Mouse (Mus musculus): ENCODE data around the gene Nrxn1. TPM values are rescaled to one million over a fixed set of nuclear protein-coding genes. Genes with fewer than 3 reads are reported as not detected.
A peak's percentile ranks its signal among the peaks of the same experiment; 100 is the strongest.

Nrxn1 gene
- polyA plus RNA-seq, 1 experiment from 2014 or later: 222 TPM

DNA sequence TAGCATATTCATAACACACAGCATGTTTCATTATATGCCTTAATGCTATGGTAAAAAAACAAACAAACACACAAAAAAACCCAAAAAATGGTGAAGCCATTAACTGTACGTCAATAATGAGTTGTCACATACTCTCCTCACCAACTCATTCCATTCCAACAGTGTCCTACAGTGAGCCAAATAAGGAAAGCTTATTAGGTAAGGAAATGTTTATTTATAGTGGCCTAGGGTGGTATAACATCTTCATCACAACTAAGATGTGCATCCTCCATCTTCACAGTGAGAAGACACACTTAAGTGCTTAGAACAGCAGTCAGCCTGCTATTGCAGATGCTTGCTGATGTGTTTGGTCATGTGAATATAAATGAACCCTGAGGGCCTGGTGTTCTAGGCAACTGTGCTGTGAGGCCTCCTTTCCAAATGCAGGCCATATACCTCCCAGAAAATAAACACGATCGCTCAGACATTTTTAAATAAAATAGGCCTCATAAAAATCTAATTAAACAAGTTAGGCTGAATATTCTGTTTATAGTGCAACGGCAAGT is 454.6 kb downstream of the Nrxn1 start:
- no peak overlapping the region for H3K27ac ChIP-seq (ENCODE audit: low read length)
- no peak overlapping the region for H3K9ac ChIP-seq (ENCODE audit: low read depth, low read length)
- H3K9me3 ChIP-seq (replicated peaks; ENCODE audit: control insufficient read depth, low read length, poor library complexity, severe bottlenecking): no peaks in the 10 kb centered on the region
- WGBS: 90% methylated on average over 4 of the region's 4 CpGs
- no peaks in the 10 kb centered on the region for H3K4me1 ChIP-seq (ENCODE audit: control insufficient read depth, insufficient read depth, low read length)
- H3K4me3 ChIP-seq (ENCODE audit: low read depth, low read length): no peak overlapping the region
- H3K36me3 ChIP-seq (ENCODE audit: control insufficient read depth, insufficient read depth, low read length): 0 out of 2 replicates have a peak, but pooled peaks cover 2% of the 10 kb centered on the region
- no peak; the same call in 1 of the 2 replicates for ATAC-seq
- no peaks in the 10 kb centered on the region for H3K27me3 ChIP-seq (ENCODE audit: control insufficient read depth, insufficient read depth, low read depth, low read length)
- no peak overlapping the region for H3K4me2 ChIP-seq (ENCODE audit: low read length)

DNA sequence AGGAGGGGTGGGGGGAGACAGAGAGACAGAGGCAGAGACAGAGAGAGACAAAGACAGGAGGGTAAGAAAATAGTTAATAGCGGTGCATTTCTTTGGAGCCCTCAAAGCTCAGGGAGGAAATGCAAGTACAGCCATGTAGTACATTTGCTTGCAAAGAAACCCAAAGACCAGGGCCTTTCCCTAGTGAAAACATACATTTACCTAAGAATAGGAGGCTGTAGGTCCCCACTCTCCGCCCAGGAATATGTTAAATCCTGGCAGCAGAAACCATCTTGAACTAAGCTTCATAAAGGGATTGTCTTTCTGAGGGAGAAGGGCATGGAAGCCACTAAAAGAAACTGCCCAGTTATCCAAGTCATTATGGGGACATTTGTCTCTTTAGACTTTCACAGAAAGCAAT is 461.5 kb downstream of the Nrxn1 start:
- H3K4me1 ChIP-seq (ENCODE audit: control insufficient read depth, insufficient read depth, low read length): 0 out of 2 replicates have a peak, but pooled peaks cover 2% of the 10 kb centered on the region
- WGBS: 57% methylated on average over 2 of the region's 2 CpGs
- no peaks in the 10 kb centered on the region for H3K36me3 ChIP-seq (ENCODE audit: control insufficient read depth, insufficient read depth, low read length)
- no peak overlapping the region for H3K27ac ChIP-seq (ENCODE audit: low read length)
- no peaks in the 10 kb centered on the region for H3K9me3 ChIP-seq (replicated peaks; ENCODE audit: control insufficient read depth, low read length, poor library complexity, severe bottlenecking)
- H3K27me3 ChIP-seq (ENCODE audit: control insufficient read depth, insufficient read depth, low read depth, low read length): no peaks in the 10 kb centered on the region
- no peak overlapping the region for H3K4me2 ChIP-seq (ENCODE audit: low read length)
- no peak overlapping the region for H3K4me3 ChIP-seq (ENCODE audit: low read depth, low read length)
- H3K9ac ChIP-seq (ENCODE audit: low read depth, low read length): no peak overlapping the region
- no peak for ATAC-seq

DNA sequence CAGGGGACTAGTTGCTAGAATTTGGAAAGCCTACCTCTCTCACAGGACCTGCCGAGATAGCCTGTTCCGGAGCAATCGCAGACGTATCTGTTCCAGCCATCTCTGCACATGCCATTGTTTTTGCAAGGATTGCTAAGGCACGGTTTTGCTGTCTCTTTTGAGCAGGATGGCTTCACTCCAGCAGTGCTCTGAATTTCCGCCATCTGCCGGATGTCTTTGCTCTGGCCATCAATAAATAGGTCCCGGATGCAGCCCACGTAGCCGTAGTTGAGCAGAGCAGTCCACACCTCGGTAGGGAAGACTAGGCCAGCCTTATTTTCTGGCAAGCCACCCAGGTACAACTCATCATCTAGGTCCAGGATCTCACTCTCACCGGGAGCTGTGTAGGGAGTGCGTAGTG is 463.0 kb downstream of the Nrxn1 start:
- Histone ChIP-seq H3K27ac (ENCODE audit: low read length) (no peak overlapping the region), H3K36me3 (ENCODE audit: control insufficient read depth, insufficient read depth, low read length) (no peaks in the 10 kb centered on the region)

GRCm38 (mm10) chr17:90628469-90628868 is 464.4 kb downstream of the Nrxn1 start:
- H3K9ac ChIP-seq (ENCODE audit: low read depth, low read length): no peak overlapping the region
- H3K27ac ChIP-seq (ENCODE audit: low read length): no peak overlapping the region
- H3K4me2 ChIP-seq (ENCODE audit: low read length): no peak overlapping the region
- H3K27me3 ChIP-seq (ENCODE audit: control insufficient read depth, insufficient read depth, low read depth, low read length): no peaks in the 10 kb centered on the region
- H3K36me3 ChIP-seq (ENCODE audit: control insufficient read depth, insufficient read depth, low read length): no peaks in the 10 kb centered on the region; the same call in 1 of the 2 replicates
- H3K4me3 ChIP-seq (ENCODE audit: low read depth, low read length): no peak overlapping the region
- no peaks in the 10 kb centered on the region for H3K9me3 ChIP-seq (replicated peaks; ENCODE audit: control insufficient read depth, low read length, poor library complexity, severe bottlenecking)
- WGBS: 11% methylated on average over 2 of the region's 2 CpGs
- peak; percentile 82 for ATAC-seq
- 0 out of 2 replicates have a peak, but pooled peaks cover 2% of the 10 kb centered on the region for H3K4me1 ChIP-seq (ENCODE audit: control insufficient read depth, insufficient read depth, low read length)

More for the DNA sequence above, 463.0 kb downstream of the Nrxn1 start:
- Histone ChIP-seq H3K4me3 (ENCODE audit: low read depth, low read length) (no peak overlapping the region), H3K9me3 (replicated peaks; ENCODE audit: control insufficient read depth, low read length, poor library complexity, severe bottlenecking) (no peaks in the 10 kb centered on the region), H3K4me2 (ENCODE audit: low read length) (no peak overlapping the region), H3K9ac (ENCODE audit: low read depth, low read length) (no peak overlapping the region; the same call in 1 of the 2 replicates), H3K4me1 (ENCODE audit: control insufficient read depth, insufficient read depth, low read length) (0 out of 2 replicates have a peak, but pooled peaks cover 2% of the 10 kb centered on the region), H3K27me3 (ENCODE audit: control insufficient read depth, insufficient read depth, low read depth, low read length) (no peaks in the 10 kb centered on the region)
- no peak for ATAC-seq
- 75% methylated on average over 13 of the region's 13 CpGs for WGBS

GRCm38 (mm10) chr17:90628004-90628403 is 464.9 kb downstream of the Nrxn1 start:
- Histone ChIP-seq H3K4me1 (ENCODE audit: control insufficient read depth, insufficient read depth, low read length) (0 out of 2 replicates have a peak, but pooled peaks cover 2% of the 10 kb centered on the region), H3K9ac (ENCODE audit: low read depth, low read length) (no peak overlapping the region), H3K27me3 (ENCODE audit: control insufficient read depth, insufficient read depth, low read depth, low read length) (no peaks in the 10 kb centered on the region), H3K9me3 (replicated peaks; ENCODE audit: control insufficient read depth, low read length, poor library complexity, severe bottlenecking) (no peaks in the 10 kb centered on the region), H3K4me3 (ENCODE audit: low read depth, low read length) (no peak overlapping the region), H3K36me3 (ENCODE audit: control insufficient read depth, insufficient read depth, low read length) (peaks cover 2% of the 10 kb centered on the region; the same call in 1 of the 2 replicates), H3K27ac (ENCODE audit: low read length) (no peak overlapping the region), H3K4me2 (ENCODE audit: low read length) (no peak overlapping the region)
- ATAC-seq: no peak
- 72% methylated on average over 3 of the region's 3 CpGs for WGBS

- H3K27ac ChIP-seq (ENCODE audit: low read length): no peak overlapping the region
- ATAC-seq: no peak
Measured at GRCm38 (mm10) chr17:90627395-90627794, 465.5 kb downstream of the Nrxn1 start.

GRCm38 (mm10) chr17:90624591-90625266 is 468.1 kb downstream of the Nrxn1 start:
- no peak overlapping the region for H3K9ac ChIP-seq (ENCODE audit: low read depth, low read length)
- H3K4me2 ChIP-seq (ENCODE audit: low read length): no peak overlapping the region
- H3K9me3 ChIP-seq (replicated peaks; ENCODE audit: control insufficient read depth, low read length, poor library complexity, severe bottlenecking): no peaks in the 10 kb centered on the region
- WGBS: 5% methylated on average over 1 of the region's 1 CpGs
- H3K27me3 ChIP-seq (ENCODE audit: control insufficient read depth, insufficient read depth, low read depth, low read length): no peaks in the 10 kb centered on the region
- no peak overlapping the region for H3K4me3 ChIP-seq (ENCODE audit: low read depth, low read length)
- H3K27ac ChIP-seq (ENCODE audit: low read length): no peak overlapping the region
- no peak for ATAC-seq
- H3K36me3 ChIP-seq (ENCODE audit: control insufficient read depth, insufficient read depth, low read length): peaks cover 2% of the 10 kb centered on the region; the same call in 1 of the 2 replicates
- no peaks in the 10 kb centered on the region for H3K4me1 ChIP-seq (ENCODE audit: control insufficient read depth, insufficient read depth, low read length)

More at GRCm38 (mm10) chr17:90627395-90627794, 465.5 kb downstream of the Nrxn1 start:
- no peak overlapping the region for H3K4me3 ChIP-seq (ENCODE audit: low read depth, low read length)
- WGBS: 77% methylated on average over 3 of the region's 3 CpGs
- 0 out of 2 replicates have a peak, but pooled peaks cover 2% of the 10 kb centered on the region for H3K4me1 ChIP-seq (ENCODE audit: control insufficient read depth, insufficient read depth, low read length)
- no peak overlapping the region for H3K4me2 ChIP-seq (ENCODE audit: low read length)
- H3K9ac ChIP-seq (ENCODE audit: low read depth, low read length): no peak overlapping the region
- H3K9me3 ChIP-seq (replicated peaks; ENCODE audit: control insufficient read depth, low read length, poor library complexity, severe bottlenecking): no peaks in the 10 kb centered on the region
- H3K27me3 ChIP-seq (ENCODE audit: control insufficient read depth, insufficient read depth, low read depth, low read length): no peaks in the 10 kb centered on the region
- peaks cover 2% of the 10 kb centered on the region; the same call in 1 of the 2 replicates for H3K36me3 ChIP-seq (ENCODE audit: control insufficient read depth, insufficient read depth, low read length)

DNA sequence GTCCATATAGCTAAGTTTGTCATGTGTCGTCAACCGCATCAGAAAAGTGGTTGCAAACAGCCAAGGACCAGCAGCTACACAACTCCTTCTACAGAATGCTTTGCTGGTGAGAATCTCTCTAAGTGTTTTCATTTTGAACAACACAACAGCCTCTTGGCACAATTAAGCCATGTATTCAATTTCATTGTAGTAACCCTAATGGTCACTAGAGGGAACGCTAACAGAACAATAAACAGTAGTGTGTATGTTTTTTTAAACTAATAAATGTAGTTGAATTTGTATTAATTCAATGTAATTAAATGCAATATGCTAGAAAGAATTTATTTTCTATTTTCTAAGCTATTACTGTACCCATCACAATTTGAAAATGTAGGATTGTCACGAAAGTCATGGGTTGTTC is 471.0 kb downstream of the Nrxn1 start:
- H3K4me3 ChIP-seq (ENCODE audit: low read depth, low read length): no peak overlapping the region
- H3K36me3 ChIP-seq (ENCODE audit: control insufficient read depth, insufficient read depth, low read length): peaks cover 2% of the 10 kb centered on the region; the same call in 1 of the 2 replicates
- 84% methylated on average over 4 of the region's 4 CpGs for WGBS
- H3K9me3 ChIP-seq (replicated peaks; ENCODE audit: control insufficient read depth, low read length, poor library complexity, severe bottlenecking): no peaks in the 10 kb centered on the region
- H3K4me2 ChIP-seq (ENCODE audit: low read length): no peak overlapping the region
- H3K9ac ChIP-seq (ENCODE audit: low read depth, low read length): no peak overlapping the region
- no peaks in the 10 kb centered on the region for H3K27me3 ChIP-seq (ENCODE audit: control insufficient read depth, insufficient read depth, low read depth, low read length)
- no peak overlapping the region for H3K27ac ChIP-seq (ENCODE audit: low read length)
- no peaks in the 10 kb centered on the region for H3K4me1 ChIP-seq (ENCODE audit: control insufficient read depth, insufficient read depth, low read length)
- no peak for ATAC-seq

GRCm38 (mm10) chr17:90615019-90615418 is 477.9 kb downstream of the Nrxn1 start:
- H3K4me1 ChIP-seq (ENCODE audit: control insufficient read depth, insufficient read depth, low read length): no peaks in the 10 kb centered on the region
- no peak overlapping the region for H3K4me3 ChIP-seq (ENCODE audit: low read depth, low read length)
- H3K9me3 ChIP-seq (replicated peaks; ENCODE audit: control insufficient read depth, low read length, poor library complexity, severe bottlenecking): no peaks in the 10 kb centered on the region
- H3K4me2 ChIP-seq (ENCODE audit: low read length): no peak overlapping the region
- H3K36me3 ChIP-seq (ENCODE audit: control insufficient read depth, insufficient read depth, low read length): no peaks in the 10 kb centered on the region
- no peak overlapping the region for H3K9ac ChIP-seq (ENCODE audit: low read depth, low read length)
- no peak overlapping the region for H3K27ac ChIP-seq (ENCODE audit: low read length)
- H3K27me3 ChIP-seq (ENCODE audit: control insufficient read depth, insufficient read depth, low read depth, low read length): no peaks in the 10 kb centered on the region
- no peak for ATAC-seq
- 65% methylated on average over 3 of the region's 3 CpGs for WGBS
